Mouse (Mus musculus) kidney, adult 2 months (tissue): ENCODE results near the gene Cdx2. TPM values are rescaled to one million over a fixed set of nuclear protein-coding genes. Genes with fewer than 3 reads are reported as not detected.

Source experiments
- DNase-seq: peaks from one replicate; pipeline ENCODE4 v3.0.0; 2021
- H3K27ac ChIP-seq: fragments of 200-500 bp; 2 replicates; pipeline ENCODE4 v1.5.1; 2012; ENCODE audit warnings: low read depth, low read length, control low read depth, inconsistent platforms; ENCODE audit not compliant: insufficient read depth
- H3K27me3 ChIP-seq: fragments of 200-500 bp; replicated peaks from 2 replicates; pipeline ENCODE4 v1.6.1; 2012; ENCODE audit warnings: mild to moderate bottlenecking, moderate library complexity, low read length, inconsistent platforms; ENCODE audit not compliant: control insufficient read depth, insufficient read depth
- H3K36me3 ChIP-seq: fragments of 200-500 bp; 2 replicates; pipeline ENCODE4 v1.6.1; 2012; ENCODE audit warnings: mild to moderate bottlenecking, moderate library complexity, low read length, inconsistent platforms; ENCODE audit not compliant: control insufficient read depth, insufficient read depth
- H3K4me1 ChIP-seq: fragments of 200-500 bp; 2 replicates; pipeline ENCODE4 v1.6.1; 2011; ENCODE audit warnings: low read length; ENCODE audit not compliant: control insufficient read depth, insufficient read depth
- H3K4me3 ChIP-seq: fragments of 200-500 bp; 2 replicates; pipeline ENCODE4 v1.5.1; 2011; ENCODE audit warnings: mild to moderate bottlenecking, low read depth, low read length, control low read depth; ENCODE audit not compliant: insufficient read depth
- CTCF ChIP-seq: fragments of 200-500 bp; conservative IDR thresholded peaks from 2 replicates; pipeline ENCODE4 v1.5.1; 2011; ENCODE audit warnings: low read depth, mild to moderate bottlenecking, control low read depth, low read length, moderate library complexity, mixed read lengths; ENCODE audit not compliant: insufficient read depth, insufficient read length
- POLR2A ChIP-seq: fragments of 200-500 bp; IDR thresholded peaks from one replicate; pipeline ENCODE4 v1.6.1; 2011; ENCODE audit warnings: low read depth, low read length, control low read depth
- WGBS: fragments of 180-500 bp; shearing (Covaris S2); methylation state at CpG from one replicate; pipeline ENCODE4 v1.1.7; 2018; 5-methylcytosine and 5-hydroxymethylcytosine counted together
- polyA plus RNA-seq: library from polyadenylated mRNA; depleted of rRNA; stranded (reverse); fragments of >200 nt; gene quantifications from 2 replicates; pipeline ENCODE4 v1.2.3, GENCODE M21; 2012; rRNA removed

The Cdx2 gene
- polyA plus RNA-seq, 1 experiment, result not detected

- Histone ChIP-seq H3K4me1 (no peaks in the 10 kb centered on the region), H3K27me3 (peaks cover 7% of the 10 kb centered on the region), H3K27ac (no peak overlapping the region), H3K4me3 (no peak overlapping the region), H3K36me3 (no peaks in the 10 kb centered on the region)
- 6% methylated on average over 8 of the region's 8 CpGs for WGBS
- no peak for DNase-seq
- TF ChIP-seq POLR2A, result no peak
- TF ChIP-seq CTCF, result no peak
Measured at GRCm38 (mm10) chr5:147268728-147269127, 38.3 kb downstream of the Cdx2 start.

DNA sequence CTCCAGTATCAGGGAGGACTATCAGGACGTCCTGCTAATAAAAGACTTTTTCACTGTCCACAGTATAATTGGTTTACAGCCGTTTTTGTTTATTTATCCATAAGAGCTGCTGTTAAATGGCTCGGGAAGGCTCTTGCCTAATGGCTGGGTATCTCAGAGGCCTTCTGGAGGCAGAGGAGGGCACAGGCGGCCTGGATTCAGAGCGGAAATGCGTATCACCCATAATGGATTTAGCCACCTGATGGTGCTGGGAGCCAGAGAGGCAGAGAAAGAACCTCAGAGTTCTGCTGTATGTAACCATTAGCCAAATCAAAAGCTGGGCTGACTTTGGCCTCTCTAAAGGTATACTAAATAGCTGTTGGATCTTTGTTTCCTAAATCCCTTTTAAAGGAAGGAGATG is 39.6 kb downstream of the Cdx2 start:
- 19% methylated on average over 6 of the region's 6 CpGs for WGBS
- TF ChIP-seq CTCF, result no peak
- no peak for TF ChIP-seq POLR2A
- DNase-seq, result no peak
- no peak overlapping the region for H3K4me3 ChIP-seq
- no peaks in the 10 kb centered on the region for H3K36me3 ChIP-seq
- H3K27ac ChIP-seq, result no peak overlapping the region
- H3K4me1 ChIP-seq, result no peaks in the 10 kb centered on the region
- H3K27me3 ChIP-seq, result peaks cover 4% of the 10 kb centered on the region

- WGBS, result 43% methylated on average over 4 of the region's 4 CpGs
- Histone ChIP-seq H3K36me3 (no peaks in the 10 kb centered on the region), H3K27me3 (peaks cover 2% of the 10 kb centered on the region; the same call in 1 of the 2 replicates), H3K4me1 (no peaks in the 10 kb centered on the region), H3K27ac (no peak overlapping the region), H3K4me3 (no peak overlapping the region)
- TF ChIP-seq POLR2A, result no peak
- TF ChIP-seq CTCF, result no peak
- no peak for DNase-seq
Measured at GRCm38 (mm10) chr5:147263945-147264344, 43.1 kb downstream of the Cdx2 start.

- H3K27me3 ChIP-seq, result no peaks in the 10 kb centered on the region
- no peak for TF ChIP-seq POLR2A
- TF ChIP-seq CTCF, result no peak
- no peaks in the 10 kb centered on the region for H3K4me1 ChIP-seq
- no peaks in the 10 kb centered on the region for H3K36me3 ChIP-seq
- no peak overlapping the region for H3K27ac ChIP-seq
- H3K4me3 ChIP-seq, result no peak overlapping the region
- no peak for DNase-seq
- WGBS, result 48% methylated on average over 11 of the region's 11 CpGs
Measured at GRCm38 (mm10) chr5:147261899-147262541, 45.0 kb downstream of the Cdx2 start.

DNA sequence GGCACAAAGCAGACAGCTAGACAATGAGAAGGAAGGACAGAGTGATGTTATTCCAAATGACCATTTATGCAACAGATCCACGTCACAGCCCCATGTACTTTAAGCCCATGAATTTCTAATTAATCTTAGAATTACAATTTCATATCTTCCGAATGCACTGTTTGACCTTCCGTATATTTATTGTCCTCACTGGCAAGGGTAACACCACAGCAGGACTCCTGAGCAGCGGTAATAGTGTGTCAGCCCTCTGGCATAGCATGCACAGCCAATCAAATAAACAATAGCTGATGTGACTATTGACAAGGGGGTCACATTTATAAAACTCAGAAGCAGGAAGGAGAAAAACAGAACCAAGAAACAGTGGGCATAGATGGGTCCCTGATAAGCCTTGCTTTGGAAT is 46.3 kb downstream of the Cdx2 start:
- no peak for TF ChIP-seq POLR2A
- TF ChIP-seq CTCF, result no peak
- Histone ChIP-seq H3K4me1 (no peaks in the 10 kb centered on the region), H3K27ac (no peak overlapping the region), H3K27me3 (no peaks in the 10 kb centered on the region), H3K36me3 (no peaks in the 10 kb centered on the region), H3K4me3 (no peak overlapping the region)
- DNase-seq, result no peak
- WGBS, result 79% methylated on average over 4 of the region's 4 CpGs

DNA sequence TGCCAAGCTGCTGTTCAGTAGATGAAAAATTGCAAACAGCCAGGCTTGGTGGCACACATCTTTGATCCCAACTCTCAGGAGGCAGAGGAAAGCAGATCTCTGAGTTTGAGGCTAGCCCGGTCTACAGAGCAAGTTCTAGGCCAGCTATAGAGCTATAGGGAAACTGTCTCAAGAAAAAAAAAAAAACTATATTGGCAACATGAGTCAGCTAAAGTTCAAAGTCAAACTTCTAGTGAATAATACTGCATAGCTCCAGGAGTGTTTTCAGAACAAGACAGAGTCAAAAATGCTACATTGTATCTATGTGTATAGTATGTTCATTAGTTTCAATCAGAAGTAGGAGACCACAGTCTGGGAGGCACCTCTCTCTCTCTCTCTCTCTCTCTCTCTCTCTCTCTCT is 46.9 kb downstream of the Cdx2 start:
- H3K4me3 ChIP-seq, result no peak overlapping the region
- DNase-seq, result no peak
- no peaks in the 10 kb centered on the region for H3K27me3 ChIP-seq
- no peak overlapping the region for H3K27ac ChIP-seq
- no peaks in the 10 kb centered on the region for H3K36me3 ChIP-seq
- WGBS, result 96% methylated on average over 1 of the region's 1 CpGs
- no peak for TF ChIP-seq CTCF
- no peak for TF ChIP-seq POLR2A
- H3K4me1 ChIP-seq, result no peaks in the 10 kb centered on the region

Other genes with a start within 250 kb of the Cdx2 start
- 24.1 TPM in 2 replicates for gene Lnx2, start 230.7 kb downstream of the Cdx2 start, polyA plus RNA-seq
- gene Polr1d, start 230.2 kb downstream of the Cdx2 start, polyA plus RNA-seq, result 44.8 and 55.9 TPM in 2 replicates
- not detected in 2 replicates for gene Gsx1, start 118.6 kb downstream of the Cdx2 start, polyA plus RNA-seq
- gene Pdx1, start 37.3 kb downstream of the Cdx2 start, polyA plus RNA-seq, result not detected in 2 replicates
- gene Urad, start 15.2 kb upstream of the Cdx2 start, polyA plus RNA-seq, result not detected in 2 replicates
- 0.26 and 0.78 TPM in 2 replicates for gene Flt3, start 93.2 kb upstream of the Cdx2 start, polyA plus RNA-seq
- 37.9 and 47.2 TPM in 2 replicates for gene Pan3, start 122.9 kb upstream of the Cdx2 start, polyA plus RNA-seq